Mouse (Mus musculus) spleen, adult 2 months (tissue): ENCODE results near the gene Scd3. TPM values are rescaled to one million over a fixed set of nuclear protein-coding genes. Genes with fewer than 3 reads are reported as not detected.
"Not testable (repeated sequence)": the region's sequence is repeated elsewhere in the genome, so short reads cannot be mapped to it uniquely, and the experiment has no call there.

Experiments
- DNase-seq, 2 experiments: peaks; one replicate each; pipeline versions ENCODE4 v3.0.0 to v3.0.0-alpha.2; 2012 to 2021; ENCODE audit warnings: low spot score in 2 of 2, low read depth in 1 of 2
- H3K27ac ChIP-seq: fragments of 200-500 bp; 2 replicates; pipeline ENCODE4 v1.5.1; 2012; ENCODE audit warnings: low read length, inconsistent platforms; ENCODE audit not compliant: insufficient read depth
- H3K27me3 ChIP-seq: fragments of 200-500 bp; 2 replicates; pipeline ENCODE4 v1.6.1; 2012; ENCODE audit warnings: mild to moderate bottlenecking, moderate library complexity, low read length, inconsistent platforms; ENCODE audit not compliant: control insufficient read depth, insufficient read depth
- H3K36me3 ChIP-seq: fragments of 200-500 bp; 2 replicates; pipeline ENCODE4 v1.6.1; 2012; ENCODE audit warnings: mild to moderate bottlenecking, low read length, inconsistent platforms; ENCODE audit not compliant: control insufficient read depth, insufficient read depth
- H3K4me1 ChIP-seq: fragments of 200-500 bp; 2 replicates; pipeline ENCODE4 v1.6.1; 2011; ENCODE audit warnings: inconsistent platforms; ENCODE audit not compliant: control insufficient read depth, insufficient read depth, insufficient read length
- H3K4me3 ChIP-seq: fragments of 200-500 bp; 2 replicates; pipeline ENCODE4 v1.5.1; 2011; ENCODE audit warnings: mild to moderate bottlenecking, inconsistent platforms; ENCODE audit not compliant: insufficient read depth, insufficient read length; ENCODE audit errors: extremely low read depth
- CTCF ChIP-seq: fragments of 200-500 bp; IDR thresholded peaks from 2 replicates; pipeline ENCODE4 v1.5.1; 2011; ENCODE audit warnings: mild to moderate bottlenecking, inconsistent platforms; ENCODE audit not compliant: insufficient read depth, insufficient read length, insufficient replicate concordance; ENCODE audit errors: extremely low read depth
- POLR2A ChIP-seq: fragments of 200-500 bp; IDR thresholded peaks from 2 replicates; pipeline ENCODE4 v1.6.1; 2011; ENCODE audit warnings: low read depth, low read length, inconsistent platforms
- WGBS: fragments of 180-500 bp; shearing (Covaris S2); methylation state at CpG from one replicate; pipeline ENCODE4 v1.1.7; 2018; 5-methylcytosine and 5-hydroxymethylcytosine counted together
- polyA plus RNA-seq: library from polyadenylated mRNA; depleted of rRNA; stranded (reverse); fragments of >200 nt; gene quantifications from 2 replicates; pipeline ENCODE4 v1.2.3, GENCODE M21; 2012

Scd3 gene
- polyA plus RNA-seq, 1 experiment, result not detected

GRCm38 (mm10) chr19:44280755-44281154 is 77.7 kb downstream of the Scd3 start:
- peaks cover 25% of the 10 kb centered on the region for H3K4me1 ChIP-seq
- H3K27ac ChIP-seq, result peak overlapping the region; percentile 74
- H3K36me3 ChIP-seq, result no peaks in the 10 kb centered on the region
- H3K27me3 ChIP-seq, result no peaks in the 10 kb centered on the region
- 19% methylated on average over 6 of the region's 6 CpGs for WGBS
- TF ChIP-seq POLR2A, result no peak
- TF ChIP-seq CTCF, result no peak
- DNase-seq, result peak in 1 of 2 experiments; percentile 13
- no peak overlapping the region for H3K4me3 ChIP-seq

GRCm38 (mm10) chr19:44281825-44282447 is 78.9 kb downstream of the Scd3 start:
- Histone ChIP-seq H3K27ac (peak overlapping the region; percentile 78), H3K4me1 (peaks cover 25% of the 10 kb centered on the region)
- H3K36me3 ChIP-seq, H3K27me3 ChIP-seq, H3K4me3 ChIP-seq, DNase-seq: not testable (repeated sequence)
- 20% methylated on average over 1 of the region's 1 CpGs for WGBS

- WGBS, result 18% methylated on average over 9 of the region's 9 CpGs
- Histone ChIP-seq H3K4me3 (no peak overlapping the region), H3K4me1 (peaks cover 25% of the 10 kb centered on the region)
These were observed 79.6 kb downstream of the Scd3 start for GRCm38 (mm10) chr19:44282534-44283156.

GRCm38 (mm10) chr19:44283157-44284024 is 80.3 kb downstream of the Scd3 start:
- H3K4me1 ChIP-seq, result peaks cover 25% of the 10 kb centered on the region
- DNase-seq, result peak; percentile 12 to 72
- no peaks in the 10 kb centered on the region for H3K27me3 ChIP-seq
- H3K27ac ChIP-seq, result peak overlapping the region; percentile 88
- H3K4me3 ChIP-seq, result peak overlapping the region; percentile 55
- WGBS, result 33% methylated on average over 15 of the region's 15 CpGs
- H3K36me3 ChIP-seq, result no peaks in the 10 kb centered on the region
- TF ChIP-seq POLR2A, result no peak
- TF ChIP-seq CTCF, result no peak

More at GRCm38 (mm10) chr19:44282534-44283156, 79.6 kb downstream of the Scd3 start:
- TF ChIP-seq POLR2A, result no peak
- no peak for TF ChIP-seq CTCF
- H3K36me3 ChIP-seq, result no peaks in the 10 kb centered on the region
- peak in 1 of 2 experiments; percentile 14 for DNase-seq
- H3K27me3 ChIP-seq, result no peaks in the 10 kb centered on the region
- H3K27ac ChIP-seq, result peak overlapping the region; percentile 78

GRCm38 (mm10) chr19:44284025-44284695 is 81.1 kb downstream of the Scd3 start:
- Histone ChIP-seq H3K36me3 (no peaks in the 10 kb centered on the region), H3K27me3 (no peaks in the 10 kb centered on the region), H3K27ac (peak overlapping the region; percentile 88), H3K4me1 (peaks cover 25% of the 10 kb centered on the region), H3K4me3 (peak overlapping the region; percentile 57)
- TF ChIP-seq CTCF (no peak), POLR2A (no peak; the same call in 1 of the 2 replicates)
- peak; percentile 80 to 93 for DNase-seq
- WGBS, result 1% methylated on average over 38 of the region's 38 CpGs

- WGBS, result 6% methylated on average over 11 of the region's 11 CpGs
- Histone ChIP-seq H3K4me1 (peaks cover 25% of the 10 kb centered on the region), H3K36me3 (no peaks in the 10 kb centered on the region), H3K27me3 (no peaks in the 10 kb centered on the region), H3K27ac (peak overlapping the region; percentile 83), H3K4me3 (peak overlapping the region; percentile 57)
- TF ChIP-seq POLR2A (no peak), CTCF (no peak)
- DNase-seq, result no peak
These were observed 81.7 kb downstream of the Scd3 start for GRCm38 (mm10) chr19:44284723-44285122.
